ENCODE assay signal across 8 mouse cellular contexts in the genomic region with DNA sequence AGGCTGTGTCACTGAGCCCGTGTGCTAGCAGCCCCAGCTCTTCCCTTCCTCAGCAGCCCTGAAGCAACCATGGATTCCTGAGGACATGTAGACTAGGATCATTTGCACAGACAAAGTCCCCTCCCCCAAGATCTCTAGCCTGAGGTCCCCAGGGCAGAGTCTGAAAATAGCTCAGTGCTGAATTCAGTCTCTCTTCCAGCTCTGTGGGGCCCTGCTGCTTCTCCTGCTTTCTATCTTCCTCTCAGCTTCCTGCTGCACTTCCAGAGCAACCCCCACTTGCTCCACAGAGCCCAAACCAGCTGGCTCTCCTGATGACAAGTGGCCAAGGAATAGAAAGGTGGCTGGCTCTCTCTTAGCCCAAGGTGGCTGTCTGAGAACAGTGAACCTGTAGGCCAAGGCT.
DNase-seq lines count a peak whose midpoint lies in the region; ATAC-seq and TF ChIP-seq lines count a peak whose summit lies in the region.

No protein-coding gene starts in this region.

- H3K4me3 ChIP-seq in midbrain, postnatal 0 days (ENCODE audit: low read depth, low read length) = no peak overlapping the region

- H3K4me1 ChIP-seq in midbrain, postnatal 0 days (ENCODE audit: insufficient read depth, low read length) = peaks cover 13% of the 10 kb centered on the region

- ATAC-seq in midbrain, postnatal 0 days (ENCODE audit: low FRiP score) = no peak

- 0 out of 2 replicates have a peak overlapping the region, but pooled peaks have one; percentile 3 for H3K9ac ChIP-seq in midbrain, postnatal 0 days (replicated peaks; ENCODE audit: low read length, poor library complexity, severe bottlenecking)

- H3K36me3 ChIP-seq in midbrain, postnatal 0 days (ENCODE audit: insufficient read depth, low read length) = no peaks in the 10 kb centered on the region

- H3K27ac ChIP-seq in midbrain, postnatal 0 days (ENCODE audit: low read depth, low read length) = peak overlapping the region; percentile 33; the same call in 1 of the 2 replicates

- H3K9me3 ChIP-seq in midbrain, postnatal 0 days (ENCODE audit: low read length) = no peaks in the 10 kb centered on the region

- 25% methylated on average over 1 of the region's 1 CpGs for WGBS in midbrain, postnatal 0 days

- no peak overlapping the region for H3K4me2 ChIP-seq in midbrain, postnatal 0 days (ENCODE audit: low read depth, low read length, poor library complexity, severe bottlenecking)

- TF ChIP-seq CTCF in midbrain, postnatal 0 days (IDR thresholded peaks at IDR 0.05) = no peak

- peak; percentile 32 for DNase-seq in kidney, postnatal 10 days
- DNase-seq in kidney, postnatal 25 days = no peak
- DNase-seq in cerebellum, postnatal 25 days = peak; percentile 75 to 79
- peak; percentile 49 for DNase-seq in heart, postnatal 4 days
- DNase-seq in midbrain, postnatal 0 days (ENCODE audit: low spot score) = peak; percentile 51
- DNase-seq in MN1 (ENCODE audit: low spot score) = no peak
- DNase-seq in thymus, postnatal 36 days = no peak
- DNase-seq in spleen, adult 18-20 months = no peak

- no peaks in the 10 kb centered on the region for H3K27me3 ChIP-seq in midbrain, postnatal 0 days (ENCODE audit: insufficient read depth, low read length)

Comparison
In these comparisons a context has a peak if more than half of its experiments do, and no peak if none do; other contexts are left out.
1. DNase-seq: peak in kidney, postnatal 10 days (single experiment), cerebellum, postnatal 25 days (2 of 2), heart, postnatal 4 days (single experiment) and midbrain, postnatal 0 days (single experiment); none in kidney, postnatal 25 days (0 of 2), MN1 (single experiment), thymus, postnatal 36 days (0 of 2) and spleen, adult 18-20 months (0 of 2).